Mouse (Mus musculus): ENCODE measurements around the gene Ccdc170. TPM values are rescaled to one million over a fixed set of nuclear protein-coding genes. Genes with fewer than 3 reads are reported as not detected.

The Ccdc170 gene
- 18.9 TPM for polyA plus RNA-seq (2014; fragmentation: Illumina TruSeq; extraction: RNeasy Lipid Tissue Mini Kit (QIAGEN cat#74804); ENCODE audit: low read depth, low replicate concordance)

DNA sequence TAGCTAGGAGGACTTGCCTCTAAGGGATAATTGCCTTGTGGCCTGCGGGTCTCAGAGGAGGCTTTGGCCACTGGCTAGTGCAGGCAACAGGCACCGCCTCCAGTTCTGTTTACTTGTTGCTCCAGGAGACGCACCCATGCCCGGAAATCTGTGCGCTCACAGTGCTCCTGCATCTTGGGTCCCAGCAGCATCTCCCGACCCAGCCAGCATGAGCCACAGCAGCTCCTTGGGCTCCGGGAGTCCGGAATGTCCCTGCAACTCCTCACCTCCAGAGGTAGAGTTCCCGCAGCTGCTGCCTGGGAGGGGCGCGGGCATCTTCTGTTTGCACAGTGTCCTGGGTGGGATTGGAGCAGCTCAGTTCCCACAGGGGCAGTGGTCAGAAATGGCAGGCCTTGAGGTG, at the start of gene Ccdc170:
Gene Ccdc170 (plus strand): TSS at position 148 of the 400 bp plus-strand sequence.

DNA sequence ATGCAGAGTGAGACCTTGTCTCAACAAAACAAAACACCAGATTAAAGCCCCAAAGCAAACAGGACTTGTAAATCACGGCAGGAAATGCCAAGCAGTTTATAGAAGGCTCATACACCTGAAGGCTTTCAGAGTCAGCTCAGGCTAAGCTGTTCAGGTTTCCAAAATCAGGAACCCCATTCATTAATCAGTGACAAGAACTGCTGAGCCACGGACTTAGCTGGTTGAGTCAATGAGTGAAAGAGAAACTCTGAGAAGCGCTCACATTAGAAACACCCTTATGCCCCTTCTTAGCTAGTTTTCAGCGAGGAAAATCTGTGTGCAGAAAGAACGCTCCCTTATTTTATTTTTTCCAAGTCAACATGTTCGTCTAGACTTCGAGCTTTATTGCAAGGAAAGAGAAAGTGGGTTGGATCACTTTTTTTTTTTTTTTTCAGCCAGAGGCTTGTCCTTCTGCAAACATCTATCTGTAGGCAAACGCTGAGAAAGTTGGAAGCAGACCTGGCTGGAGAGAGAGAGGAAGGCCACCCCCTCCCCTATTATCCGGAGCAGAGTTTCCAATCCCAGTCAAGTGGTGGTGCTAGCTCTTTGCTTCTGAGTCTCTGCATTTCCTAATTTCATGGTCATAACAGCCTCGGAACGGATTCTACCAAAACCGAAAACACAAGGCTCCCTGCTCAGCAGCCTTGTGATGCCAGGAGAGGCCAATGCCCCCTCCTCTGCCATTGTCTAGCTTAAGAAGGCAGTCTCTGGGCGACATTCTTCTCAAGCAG, 129.3 kb downstream of the Ccdc170 start, which contains the start of gene Esr1:
Gene Esr1 (plus strand): TSS at position 208 of the 770 bp plus-strand sequence.

Other genes with a start within 250 kb of the Ccdc170 start
- gene Akap12, start 216.1 kb upstream of the Ccdc170 start, polyA plus RNA-seq (2014; fragmentation: Illumina TruSeq; extraction: RNeasy Lipid Tissue Mini Kit (QIAGEN cat#74804); ENCODE audit: low read depth, low replicate concordance): 7.2 TPM
- gene Zbtb2, start 94.4 kb upstream of the Ccdc170 start, polyA plus RNA-seq (2014; fragmentation: Illumina TruSeq; extraction: RNeasy Lipid Tissue Mini Kit (QIAGEN cat#74804); ENCODE audit: low read depth, low replicate concordance): 11.3 TPM
- gene Rmnd1, start 50.1 kb upstream of the Ccdc170 start, polyA plus RNA-seq (2014; fragmentation: Illumina TruSeq; extraction: RNeasy Lipid Tissue Mini Kit (QIAGEN cat#74804); ENCODE audit: low read depth, low replicate concordance): 124 TPM
- 35.0 TPM for gene Armt1, start 50.0 kb upstream of the Ccdc170 start, polyA plus RNA-seq (2014; fragmentation: Illumina TruSeq; extraction: RNeasy Lipid Tissue Mini Kit (QIAGEN cat#74804); ENCODE audit: low read depth, low replicate concordance)
- gene Esr1, start 129.1 kb downstream of the Ccdc170 start, polyA plus RNA-seq (2014; fragmentation: Illumina TruSeq; extraction: RNeasy Lipid Tissue Mini Kit (QIAGEN cat#74804); ENCODE audit: low read depth, low replicate concordance): 6.5 TPM